Mouse (Mus musculus) forebrain, embryonic 13.5 days (tissue): Measurements from ENCODE around the gene Trim41. TPM values are rescaled to one million over a fixed set of nuclear protein-coding genes. Genes with fewer than 3 reads are reported as not detected.

ENCODE experiments used
- ATAC-seq: fragments of 200-750 bp; cut with Nextera tagmentation; 2 replicates; pipeline ENCODE4 v1.8.0; 2017
- H3K27ac ChIP-seq: fragments of 300-500 bp; sonication (generic); 2 replicates; pipeline ENCODE4 v1.5.1; 2015; ENCODE audit warnings: inconsistent platforms, mild to moderate bottlenecking, moderate library complexity
- H3K27me3 ChIP-seq: fragments of 300-500 bp; sonication (generic); 2 replicates; pipeline ENCODE4 v1.6.1; 2015; ENCODE audit warnings: mild to moderate bottlenecking, inconsistent platforms
- H3K36me3 ChIP-seq: fragments of 300-500 bp; sonication (generic); 2 replicates; pipeline ENCODE4 v1.6.1; 2015; ENCODE audit warnings: mild to moderate bottlenecking, inconsistent platforms; ENCODE audit not compliant: poor library complexity, severe bottlenecking
- H3K4me1 ChIP-seq: fragments of 300-500 bp; sonication (generic); 2 replicates; pipeline ENCODE4 v1.6.1; 2015; ENCODE audit warnings: inconsistent platforms
- H3K4me2 ChIP-seq: fragments of 300-500 bp; sonication (generic); 2 replicates; pipeline ENCODE4 v1.6.1; 2015; ENCODE audit warnings: inconsistent platforms, mild to moderate bottlenecking, moderate library complexity
- H3K4me3 ChIP-seq: fragments of 300-500 bp; sonication (generic); 2 replicates; pipeline ENCODE4 v1.5.1; 2015; ENCODE audit warnings: mild to moderate bottlenecking, inconsistent platforms
- H3K9ac ChIP-seq: fragments of 300-500 bp; sonication (generic); 2 replicates; pipeline ENCODE4 v1.6.1; 2015; ENCODE audit warnings: mild to moderate bottlenecking, inconsistent platforms
- H3K9me3 ChIP-seq: fragments of 300-500 bp; sonication (generic); replicated peaks from 2 replicates; pipeline ENCODE4 v1.6.1; 2016; ENCODE audit warnings: inconsistent platforms
- WGBS: fragments of 180-500 bp; shearing (Covaris S2); methylation state at CpG from one replicate; pipeline ENCODE4 v1.1.7; 2015; 5-methylcytosine and 5-hydroxymethylcytosine counted together
- polyA plus RNA-seq: library from polyadenylated mRNA; unstranded; fragments of >200 nt; fragmentation: Nextera tagmentation; extraction: Ambion mirVana; gene quantifications from 2 replicates; pipeline ENCODE4 v1.2.1, GENCODE M21; 2015

The Trim41 gene
- polyA plus RNA-seq, 1 experiment from 2014 or later = 6.0 TPM

DNA sequence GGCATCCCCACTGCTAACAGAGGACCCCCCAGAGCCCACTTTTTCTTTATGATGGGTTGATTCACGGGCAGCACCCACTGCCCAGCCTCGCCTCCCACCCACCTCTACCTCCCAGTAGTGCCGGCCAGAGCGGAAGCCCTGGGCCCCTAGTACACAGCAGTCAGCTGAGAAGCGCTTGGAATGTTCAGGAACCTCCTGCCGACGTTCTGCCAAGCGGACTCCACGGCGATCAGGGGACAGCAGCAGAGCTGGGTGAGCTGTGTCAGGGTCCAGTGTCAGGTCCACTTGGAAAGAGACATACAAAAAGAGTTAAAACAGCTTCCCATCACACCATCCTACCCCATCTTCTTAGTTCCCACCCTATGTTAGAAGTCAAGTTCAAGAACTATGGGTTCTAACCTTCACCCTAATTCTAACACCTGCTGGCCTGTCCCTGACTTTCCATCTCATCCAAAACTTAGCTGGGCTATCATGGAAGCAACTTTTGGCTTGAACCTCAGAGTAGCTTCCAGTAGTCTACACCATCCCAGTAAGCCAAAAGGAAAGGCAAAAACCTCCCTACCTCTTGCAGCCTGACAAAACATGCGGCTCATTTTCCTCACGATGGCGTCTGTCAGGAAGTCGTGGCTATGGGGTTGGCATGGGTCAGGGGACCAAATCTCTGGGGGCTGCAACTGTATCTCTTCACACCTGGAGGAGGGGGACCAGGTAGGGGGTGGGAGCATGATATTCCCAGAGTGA, 9.4 kb downstream of the Trim41 start:
- Histone ChIP-seq H3K4me3 (no peak overlapping the region), H3K4me2 (no peak overlapping the region), H3K27me3 (no peaks in the 10 kb centered on the region), H3K9ac (no peak overlapping the region), H3K4me1 (peaks cover 6% of the 10 kb centered on the region), H3K9me3 (no peaks in the 10 kb centered on the region), H3K36me3 (peaks cover 99% of the 10 kb centered on the region), H3K27ac (no peak overlapping the region; the same call in 1 of the 2 replicates)
- 71% methylated on average over 14 of the region's 14 CpGs for WGBS
- ATAC-seq = peak; percentile 28; the same call in 1 of the 2 replicates

DNA sequence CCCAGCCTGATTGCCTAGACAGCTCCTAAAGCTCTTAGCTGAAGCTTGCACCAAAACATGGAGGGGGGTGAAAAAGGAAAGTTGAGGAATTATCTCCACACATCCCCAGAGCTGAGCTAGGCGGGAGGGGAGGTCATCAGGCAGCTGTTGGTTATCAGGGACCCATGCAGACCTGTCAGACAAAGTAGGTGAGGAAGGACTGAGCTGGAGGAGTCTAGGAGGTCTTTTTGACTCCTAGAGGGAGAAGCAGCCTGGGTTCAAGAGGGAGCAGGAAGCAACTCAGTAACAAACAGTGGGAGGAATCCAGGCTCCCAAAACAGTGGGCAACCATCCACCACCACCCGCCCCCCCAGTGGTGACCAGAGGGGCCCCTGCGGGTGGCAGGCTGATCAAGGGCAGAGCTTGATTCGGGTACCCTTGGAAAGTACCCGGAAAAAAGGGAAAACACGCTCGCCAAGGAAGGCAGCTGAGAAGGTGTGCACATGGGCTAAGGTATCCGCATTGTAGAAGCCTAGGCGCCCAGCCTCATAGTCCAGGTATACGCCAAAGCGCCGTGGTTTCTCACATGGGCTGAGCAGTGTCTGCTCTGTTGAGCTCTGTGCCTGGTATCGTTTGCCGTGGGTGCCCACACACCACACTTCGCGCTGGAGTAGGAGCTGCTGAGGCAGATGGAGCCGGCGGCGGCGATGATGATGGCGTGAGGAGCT, 10.1 kb downstream of the Trim41 start:
- WGBS = 66% methylated on average over 21 of the region's 21 CpGs

DNA sequence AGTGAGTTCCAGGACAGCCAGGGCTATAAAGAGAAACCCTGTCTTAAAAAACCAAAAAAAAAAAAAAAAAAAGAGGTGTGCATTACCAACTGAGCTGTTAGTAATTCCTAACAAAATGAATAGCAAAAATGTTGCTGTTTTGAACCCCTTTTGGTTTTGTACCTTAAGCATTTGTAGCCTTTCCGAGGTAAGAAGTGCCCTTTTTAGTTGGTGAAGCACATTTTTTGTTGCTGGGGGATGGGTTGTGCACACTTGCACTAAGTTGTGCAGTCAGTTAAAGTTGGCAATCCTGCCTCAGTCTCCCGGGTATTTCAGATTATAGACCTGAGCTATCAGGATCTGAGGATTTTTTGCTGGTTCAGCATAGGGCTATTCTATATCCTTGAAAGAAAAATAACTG, 12.2 kb downstream of the Trim41 start:
- H3K9ac ChIP-seq = no peak overlapping the region
- peaks cover 85% of the 10 kb centered on the region for H3K36me3 ChIP-seq
- H3K4me3 ChIP-seq = no peak overlapping the region
- 79% methylated on average over 2 of the region's 2 CpGs for WGBS
- H3K4me2 ChIP-seq = no peak overlapping the region
- no peak for ATAC-seq
- no peaks in the 10 kb centered on the region for H3K9me3 ChIP-seq
- no peak overlapping the region for H3K27ac ChIP-seq
- H3K27me3 ChIP-seq = no peaks in the 10 kb centered on the region
- H3K4me1 ChIP-seq = peaks cover 25% of the 10 kb centered on the region

More for the DNA sequence above, 10.1 kb downstream of the Trim41 start:
- Histone ChIP-seq H3K9me3 (no peaks in the 10 kb centered on the region), H3K4me1 (peaks cover 13% of the 10 kb centered on the region), H3K36me3 (peaks cover 100% of the 10 kb centered on the region), H3K4me3 (no peak overlapping the region), H3K27me3 (no peaks in the 10 kb centered on the region), H3K9ac (no peak overlapping the region), H3K27ac (no peak overlapping the region), H3K4me2 (no peak overlapping the region)
- peak; percentile 44 for ATAC-seq

DNA sequence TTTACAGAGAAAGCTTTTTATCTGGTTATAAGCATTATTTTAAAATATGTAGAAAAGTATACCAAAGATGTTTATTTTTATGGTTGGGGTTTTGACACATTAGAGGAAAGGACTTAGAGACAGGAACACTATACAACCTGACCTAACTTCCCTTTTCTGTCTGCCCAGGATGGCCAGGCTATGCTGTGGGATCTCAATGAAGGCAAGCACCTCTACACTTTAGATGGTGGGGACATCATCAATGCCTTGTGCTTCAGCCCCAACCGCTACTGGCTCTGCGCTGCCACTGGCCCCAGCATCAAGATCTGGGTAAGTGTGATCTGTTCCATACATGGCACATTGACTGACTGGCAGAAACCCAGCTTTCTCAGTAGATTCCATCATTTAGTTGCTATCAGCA, 13.2 kb downstream of the Trim41 start:
- Histone ChIP-seq H3K36me3 (peaks cover 75% of the 10 kb centered on the region), H3K9me3 (no peaks in the 10 kb centered on the region), H3K4me1 (peaks cover 28% of the 10 kb centered on the region), H3K27me3 (no peaks in the 10 kb centered on the region), H3K9ac (no peak overlapping the region), H3K27ac (no peak overlapping the region), H3K4me3 (no peak overlapping the region), H3K4me2 (no peak overlapping the region)
- ATAC-seq = no peak
- 91% methylated on average over 2 of the region's 2 CpGs for WGBS

DNA sequence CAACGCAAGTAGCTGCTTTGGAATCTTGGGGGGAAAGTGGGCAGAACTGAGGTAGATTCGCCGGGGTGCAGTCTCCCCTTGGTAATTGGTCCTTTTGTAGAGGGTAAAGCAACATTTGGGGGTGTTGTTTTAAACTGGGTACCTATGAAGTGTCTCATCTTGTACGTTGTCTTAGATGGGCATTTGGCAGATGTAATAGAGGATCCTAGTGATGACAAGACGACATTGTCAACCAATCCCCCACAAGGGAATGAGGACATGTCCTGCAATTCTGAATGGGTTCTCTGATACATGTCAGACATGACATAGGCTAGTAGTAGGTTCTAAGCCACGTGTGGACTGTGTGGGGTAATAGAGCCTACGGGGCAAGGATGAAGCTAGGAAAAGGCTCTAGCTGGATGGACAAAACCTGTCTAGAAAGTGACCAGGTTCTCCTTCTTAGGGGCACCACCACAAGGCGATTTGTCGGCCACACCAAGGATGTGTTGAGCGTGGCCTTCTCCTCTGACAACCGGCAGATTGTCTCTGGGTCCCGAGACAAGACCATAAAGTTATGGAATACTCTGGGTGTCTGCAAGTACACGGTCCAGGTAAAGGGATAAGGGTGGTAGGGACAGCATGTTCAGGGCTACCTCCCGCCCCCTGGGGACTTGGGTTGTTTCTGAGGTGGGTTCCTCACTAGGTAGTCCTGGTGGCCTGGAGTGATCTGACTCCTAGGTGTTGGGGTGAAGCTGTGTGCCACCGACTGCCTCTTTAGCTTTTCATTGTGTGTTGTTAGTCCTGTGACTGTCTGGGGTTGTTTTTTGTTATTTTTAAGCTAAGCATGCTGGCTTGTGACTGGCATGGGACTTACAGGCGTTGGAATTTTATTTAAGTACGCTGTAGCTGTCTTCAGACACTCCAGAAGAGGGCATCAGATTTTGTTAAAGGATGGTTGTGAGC, 15.1 kb downstream of the Trim41 start:
- peak overlapping the region; percentile 95 for H3K9ac ChIP-seq
- H3K4me2 ChIP-seq = peak overlapping the region; percentile 84
- no peak for ATAC-seq
- H3K4me1 ChIP-seq = peaks cover 40% of the 10 kb centered on the region
- H3K4me3 ChIP-seq = peak overlapping the region; percentile 88
- no peak overlapping the region for H3K27ac ChIP-seq
- H3K36me3 ChIP-seq = peaks cover 57% of the 10 kb centered on the region
- no peaks in the 10 kb centered on the region for H3K9me3 ChIP-seq
- no peaks in the 10 kb centered on the region for H3K27me3 ChIP-seq
- WGBS = 81% methylated on average over 17 of the region's 17 CpGs

DNA sequence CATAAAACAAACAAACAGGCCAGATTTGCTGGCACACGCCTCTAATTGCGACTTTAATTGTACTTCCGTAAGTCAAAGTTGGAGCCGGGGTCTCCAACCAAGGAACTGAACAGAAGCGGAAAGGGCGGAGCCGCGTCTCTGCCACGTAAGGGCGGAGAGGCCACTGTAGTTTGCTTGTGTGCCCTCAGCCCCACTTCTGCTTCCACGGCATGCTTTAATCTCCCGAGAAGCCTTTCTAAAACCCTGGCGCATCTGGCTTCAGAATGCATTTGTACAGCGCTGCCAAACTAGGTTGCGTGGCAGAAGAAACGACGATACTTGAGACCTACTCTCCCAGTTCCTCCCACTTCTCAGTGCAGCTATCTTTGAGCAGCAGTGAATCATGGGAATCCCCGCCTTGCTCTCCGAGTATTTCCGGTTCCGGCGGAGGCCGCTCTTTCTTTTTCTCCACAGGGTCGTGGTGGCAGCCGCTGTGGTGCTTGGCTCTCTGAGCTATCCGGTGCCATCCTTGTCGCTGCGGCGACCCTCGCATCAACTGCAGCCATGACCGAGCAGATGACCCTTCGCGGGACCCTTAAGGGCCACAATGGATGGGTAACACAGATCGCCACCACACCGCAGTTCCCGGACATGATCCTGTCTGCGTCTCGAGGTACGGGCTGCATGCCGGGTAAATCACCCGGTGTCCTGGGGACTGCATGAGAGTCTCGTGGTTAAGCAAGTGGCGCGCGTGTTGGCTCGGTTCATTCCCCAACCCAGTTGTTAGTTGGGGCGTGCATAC, 17.0 kb downstream of the Trim41 start, which contains the start of gene Rack1:
Rack1 (plus strand) TSS at position 412 of the 781 bp plus-strand sequence.
- Histone ChIP-seq H3K27ac (peak within 1 kb of the TSS; percentile 92), H3K36me3 (peaks cover 37% of the 10 kb centered on the region), H3K27me3 (no peaks in the 10 kb centered on the region), H3K4me2 (peak within 1 kb of the TSS; percentile 84), H3K4me1 (peaks cover 40% of the 10 kb centered on the region), H3K9ac (peak within 1 kb of the TSS; percentile 95), H3K4me3 (peak within 1 kb of the TSS; percentile 88), H3K9me3 (no peaks in the 10 kb centered on the region)
- WGBS = under 1% methylated on average over 47 of the region's 47 CpGs
- ATAC-seq = peak; percentile 94

DNA sequence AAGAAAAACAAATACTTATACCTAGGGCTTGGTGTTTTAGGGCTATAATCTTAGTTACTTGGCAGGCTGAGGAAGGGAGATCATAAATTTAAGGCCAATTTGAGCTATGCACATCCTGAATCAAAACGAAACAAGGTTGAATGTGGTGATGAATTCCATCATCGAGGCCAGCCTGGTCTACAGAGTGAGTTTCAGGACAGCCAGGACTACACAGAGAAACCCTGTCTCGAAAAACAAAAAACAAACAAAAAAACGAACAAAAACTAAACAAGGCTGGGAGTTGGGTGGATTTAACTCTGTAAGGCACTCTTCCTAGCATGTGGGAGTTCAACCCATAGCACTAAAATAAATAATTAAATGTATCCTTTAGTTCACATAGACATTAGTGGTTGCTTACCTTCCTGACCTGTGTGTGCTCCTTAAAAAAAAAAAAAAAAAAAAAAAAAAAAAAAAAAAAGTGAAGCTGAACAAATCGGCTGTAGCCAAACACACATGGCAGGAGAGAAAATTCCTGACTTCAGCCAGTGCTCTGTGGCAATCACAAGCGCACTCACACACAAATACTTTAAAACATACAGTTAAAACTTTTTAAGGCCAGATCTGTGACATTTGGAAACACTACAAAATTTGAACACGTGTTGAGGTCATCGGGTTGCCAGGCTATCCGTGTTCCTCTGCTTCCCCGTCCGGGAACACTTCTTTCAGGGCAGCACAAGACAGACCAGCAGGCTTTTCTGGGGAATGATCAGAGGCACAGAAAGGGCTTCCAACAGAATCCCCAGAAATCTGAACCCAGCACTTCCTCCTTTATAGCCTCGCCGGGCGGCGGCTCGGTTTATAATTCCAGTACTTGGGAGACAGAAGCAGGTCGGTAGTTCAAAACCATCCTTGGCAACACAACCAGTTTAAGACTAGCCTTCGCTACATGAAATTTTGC, 17.9 kb downstream of the Trim41 start:
- peak overlapping the region; percentile 88 for H3K4me3 ChIP-seq
- peaks cover 28% of the 10 kb centered on the region for H3K36me3 ChIP-seq
- no peaks in the 10 kb centered on the region for H3K27me3 ChIP-seq
- H3K4me2 ChIP-seq = peak overlapping the region; percentile 84
- peaks cover 40% of the 10 kb centered on the region for H3K4me1 ChIP-seq
- ATAC-seq = peak; percentile 25
- peak overlapping the region; percentile 95 for H3K9ac ChIP-seq
- 11% methylated on average over 18 of the region's 18 CpGs for WGBS
- no peaks in the 10 kb centered on the region for H3K9me3 ChIP-seq
- H3K27ac ChIP-seq = peak overlapping the region; percentile 92

DNA sequence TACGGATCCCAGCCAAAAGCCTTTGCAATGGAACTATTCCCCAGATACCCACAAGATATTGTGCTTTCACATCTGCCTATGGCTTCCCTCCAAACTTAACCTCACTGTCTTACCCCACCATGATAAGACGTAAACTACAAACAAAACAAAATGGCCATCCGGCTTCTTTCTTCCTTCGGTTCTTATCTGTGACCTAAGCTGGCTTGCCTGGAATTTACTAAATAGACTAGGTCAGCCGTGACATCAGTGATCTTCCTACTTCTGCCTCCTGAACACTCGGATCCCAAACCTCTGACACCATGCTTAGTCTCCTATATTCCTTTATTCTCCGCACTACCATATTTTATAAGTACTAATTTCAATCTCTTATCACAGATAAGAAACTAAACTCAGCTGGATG, 18.8 kb downstream of the Trim41 start:
- peaks cover 40% of the 10 kb centered on the region for H3K4me1 ChIP-seq
- H3K36me3 ChIP-seq = peaks cover 19% of the 10 kb centered on the region
- peak overlapping the region; percentile 84 for H3K4me2 ChIP-seq
- ATAC-seq = no peak
- H3K9me3 ChIP-seq = no peaks in the 10 kb centered on the region
- H3K27me3 ChIP-seq = no peaks in the 10 kb centered on the region
- WGBS = 83% methylated on average over 7 of the region's 7 CpGs
- 0 out of 2 replicates have a peak overlapping the region, but pooled peaks have one; percentile 88 for H3K4me3 ChIP-seq
- H3K27ac ChIP-seq = no peak overlapping the region
- H3K9ac ChIP-seq = peak overlapping the region; percentile 95

DNA sequence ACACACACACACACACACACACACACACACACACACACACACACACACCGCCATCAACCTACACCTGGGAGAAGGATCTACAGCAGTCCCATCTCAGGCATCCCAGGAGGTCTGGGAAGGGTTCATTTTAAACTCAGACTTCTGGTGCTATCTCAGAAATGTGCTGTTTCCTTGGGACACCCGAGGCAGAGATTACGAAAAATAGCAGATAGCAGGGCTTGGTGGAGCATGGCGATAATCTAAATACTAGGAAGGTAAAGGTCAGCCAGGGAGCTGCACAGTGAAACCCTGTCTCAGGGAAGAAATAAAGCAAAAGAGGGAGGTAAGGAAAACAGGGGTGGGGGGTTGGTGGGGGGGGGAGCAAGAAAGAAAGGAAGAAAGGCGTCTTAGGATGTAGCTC, 19.9 kb downstream of the Trim41 start:
- H3K36me3 ChIP-seq = peaks cover 8% of the 10 kb centered on the region
- H3K4me2 ChIP-seq = no peak overlapping the region
- no peak overlapping the region for H3K9ac ChIP-seq
- 87% methylated on average over 5 of the region's 5 CpGs for WGBS
- H3K4me1 ChIP-seq = peaks cover 30% of the 10 kb centered on the region
- ATAC-seq = no peak
- no peaks in the 10 kb centered on the region for H3K27me3 ChIP-seq
- H3K27ac ChIP-seq = no peak overlapping the region
- H3K4me3 ChIP-seq = no peak overlapping the region
- H3K9me3 ChIP-seq = no peaks in the 10 kb centered on the region

DNA sequence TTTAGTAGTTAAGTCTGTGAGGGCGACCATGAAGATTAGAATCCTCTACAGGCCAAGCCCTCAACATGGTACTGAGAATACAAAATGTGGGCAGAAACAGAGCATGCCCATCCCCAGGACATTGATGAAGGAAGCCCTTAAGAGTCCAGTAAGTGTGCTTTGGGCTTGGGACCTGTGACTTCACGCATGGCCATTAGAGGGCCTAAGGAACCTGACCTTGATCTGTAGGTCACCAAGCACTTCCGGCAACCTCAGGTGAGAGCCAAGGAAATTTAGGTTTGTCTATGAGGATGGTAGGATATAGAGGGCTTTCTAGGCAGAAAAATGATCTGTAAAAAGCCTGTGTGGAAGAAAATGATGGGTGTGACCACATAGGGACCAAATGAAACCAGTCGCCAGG, 20.9 kb downstream of the Trim41 start:
- H3K36me3 ChIP-seq = no peaks in the 10 kb centered on the region
- peaks cover 20% of the 10 kb centered on the region for H3K4me1 ChIP-seq
- no peak overlapping the region for H3K4me3 ChIP-seq
- H3K27ac ChIP-seq = no peak overlapping the region
- no peak overlapping the region for H3K9ac ChIP-seq
- WGBS = 84% methylated on average over 4 of the region's 4 CpGs
- H3K4me2 ChIP-seq = no peak overlapping the region
- H3K9me3 ChIP-seq = no peaks in the 10 kb centered on the region
- H3K27me3 ChIP-seq = no peaks in the 10 kb centered on the region
- ATAC-seq = no peak
